Mouse (Mus musculus): ENCODE measurements around the gene Pdzd2. TPM values are rescaled to one million over a fixed set of nuclear protein-coding genes. Genes with fewer than 3 reads are reported as not detected.

Pdzd2 gene
- total and polyA plus RNA-seq, 2 experiments from 2014 or later = 15.9 to 40.6 TPM

DNA sequence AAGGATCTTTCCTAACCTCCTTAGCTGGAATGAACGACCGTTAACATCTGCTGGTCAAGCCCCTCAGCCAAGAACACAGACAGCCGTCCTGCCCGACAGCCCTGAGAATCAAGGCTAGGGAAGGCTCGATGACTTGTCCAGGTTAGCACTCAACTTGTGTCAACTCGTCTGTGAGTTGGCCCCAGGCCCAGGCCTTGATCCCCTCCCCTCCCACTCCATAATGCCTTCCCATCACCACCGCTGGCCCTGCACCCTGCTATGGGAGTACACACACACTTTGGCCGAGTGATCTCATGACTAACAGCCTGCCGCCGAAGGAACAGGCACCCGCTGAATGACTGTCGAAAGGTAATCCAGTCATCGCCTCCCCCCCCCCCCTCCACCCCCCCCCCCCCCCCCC, 355.0 kb downstream of the Pdzd2 start:
- no peak overlapping the region for H3K27ac ChIP-seq
- H3K4me3 ChIP-seq (ENCODE audit: low read length) = no peak overlapping the region
- no peak for ATAC-seq
- DNase-seq (ENCODE audit: low spot score) = no peak
- no peaks in the 10 kb centered on the region for H3K27me3 ChIP-seq (ENCODE audit: insufficient read depth, low read length)
- H3K4me1 ChIP-seq (ENCODE audit: insufficient read depth, low read length) = 0 out of 2 replicates have a peak, but pooled peaks cover 5% of the 10 kb centered on the region
- H3K36me3 ChIP-seq (ENCODE audit: insufficient read depth, low read length) = no peaks in the 10 kb centered on the region
- H3K9me3 ChIP-seq (ENCODE audit: low read length) = no peaks in the 10 kb centered on the region
- H3K4me2 ChIP-seq (ENCODE audit: low read depth, low read length) = no peak overlapping the region
- WGBS = 68% methylated on average over 12 of the region's 13 CpGs
- TF ChIP-seq CTCF (IDR thresholded peaks at IDR 0.05; ENCODE audit: low read depth) = no peak
- H3K9ac ChIP-seq (replicated peaks; ENCODE audit: low read length) = no peak overlapping the region

DNA sequence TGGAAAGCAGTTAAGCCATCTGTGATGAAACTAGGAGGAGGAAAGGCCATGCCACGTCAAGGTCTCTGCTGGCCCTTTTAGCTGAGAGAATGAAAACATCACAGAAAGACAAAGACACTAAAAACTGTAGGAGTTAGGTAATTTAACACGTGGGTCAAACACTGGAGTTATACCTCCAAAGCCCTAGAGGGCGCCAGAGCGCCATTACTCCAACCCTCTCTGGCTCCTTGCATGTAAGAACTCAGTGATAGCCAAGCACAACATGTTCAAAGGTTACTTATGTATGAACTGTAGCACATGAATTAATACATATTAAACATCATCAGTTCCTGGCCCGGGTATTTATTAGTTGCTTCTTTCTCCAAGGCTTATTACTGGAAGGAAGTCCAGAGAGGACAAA, 359.2 kb downstream of the Pdzd2 start:
- 49% methylated on average over 5 of the region's 5 CpGs for WGBS
- Histone ChIP-seq H3K27ac (no peak overlapping the region), H3K4me3 (ENCODE audit: low read length) (no peak overlapping the region), H3K36me3 (ENCODE audit: insufficient read depth, low read length) (no peaks in the 10 kb centered on the region), H3K4me1 (ENCODE audit: insufficient read depth, low read length) (peaks cover 8% of the 10 kb centered on the region; the same call in 1 of the 2 replicates), H3K27me3 (ENCODE audit: insufficient read depth, low read length) (no peaks in the 10 kb centered on the region), H3K9me3 (ENCODE audit: low read length) (no peaks in the 10 kb centered on the region), H3K9ac (replicated peaks; ENCODE audit: low read length) (no peak overlapping the region), H3K4me2 (ENCODE audit: low read depth, low read length) (no peak overlapping the region)
- no peak for ATAC-seq
- peak; percentile 59 for TF ChIP-seq CTCF (IDR thresholded peaks at IDR 0.05; ENCODE audit: low read depth)
- DNase-seq (ENCODE audit: low spot score) = peak; percentile 35

DNA sequence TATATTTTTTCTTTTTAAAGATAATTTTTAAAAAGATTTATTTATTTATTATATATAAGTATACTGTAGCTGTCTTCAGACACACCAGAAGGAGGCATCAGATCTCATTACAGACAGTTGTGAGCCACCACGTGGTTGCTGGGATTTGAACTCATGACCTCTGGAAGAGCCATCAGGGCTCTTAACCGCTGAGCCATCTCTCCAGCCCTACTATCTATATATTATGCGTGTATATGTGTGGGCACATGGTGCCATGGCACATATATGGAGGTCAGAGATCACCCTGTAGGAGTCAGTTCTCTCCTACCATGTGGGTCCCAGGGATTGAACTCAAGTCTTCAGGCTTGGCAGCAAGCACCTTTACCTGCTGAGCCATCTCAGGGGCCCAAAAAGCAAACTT, 359.7 kb downstream of the Pdzd2 start:
- no peak overlapping the region for H3K4me3 ChIP-seq (ENCODE audit: low read length)
- no peak for DNase-seq (ENCODE audit: low spot score)
- no peaks in the 10 kb centered on the region for H3K27me3 ChIP-seq (ENCODE audit: insufficient read depth, low read length)
- H3K9ac ChIP-seq (replicated peaks; ENCODE audit: low read length) = no peak overlapping the region
- H3K4me2 ChIP-seq (ENCODE audit: low read depth, low read length) = no peak overlapping the region
- no peak for TF ChIP-seq CTCF (IDR thresholded peaks at IDR 0.05; ENCODE audit: low read depth)
- 90% methylated on average over 3 of the region's 3 CpGs for WGBS
- no peak for ATAC-seq
- H3K4me1 ChIP-seq (ENCODE audit: insufficient read depth, low read length) = peaks cover 8% of the 10 kb centered on the region; the same call in 1 of the 2 replicates
- H3K9me3 ChIP-seq (ENCODE audit: low read length) = no peaks in the 10 kb centered on the region
- H3K36me3 ChIP-seq (ENCODE audit: insufficient read depth, low read length) = no peaks in the 10 kb centered on the region
- no peak overlapping the region for H3K27ac ChIP-seq

GRCm38 (mm10) chr15:12377800-12378199, 361.9 kb downstream of the Pdzd2 start:
- no peak for TF ChIP-seq CTCF (IDR thresholded peaks at IDR 0.05; ENCODE audit: low read depth)
- Histone ChIP-seq H3K36me3 (ENCODE audit: insufficient read depth, low read length) (no peaks in the 10 kb centered on the region), H3K9ac (replicated peaks; ENCODE audit: low read length) (no peak overlapping the region), H3K9me3 (ENCODE audit: low read length) (no peaks in the 10 kb centered on the region), H3K4me1 (ENCODE audit: insufficient read depth, low read length) (peaks cover 8% of the 10 kb centered on the region; the same call in 1 of the 2 replicates), H3K27ac (no peak overlapping the region), H3K4me2 (ENCODE audit: low read depth, low read length) (no peak overlapping the region), H3K27me3 (ENCODE audit: insufficient read depth, low read length) (no peaks in the 10 kb centered on the region), H3K4me3 (ENCODE audit: low read length) (no peak overlapping the region)
- no peak for DNase-seq (ENCODE audit: low spot score)
- no peak for ATAC-seq
- 68% methylated on average over 10 of the region's 10 CpGs for WGBS

DNA sequence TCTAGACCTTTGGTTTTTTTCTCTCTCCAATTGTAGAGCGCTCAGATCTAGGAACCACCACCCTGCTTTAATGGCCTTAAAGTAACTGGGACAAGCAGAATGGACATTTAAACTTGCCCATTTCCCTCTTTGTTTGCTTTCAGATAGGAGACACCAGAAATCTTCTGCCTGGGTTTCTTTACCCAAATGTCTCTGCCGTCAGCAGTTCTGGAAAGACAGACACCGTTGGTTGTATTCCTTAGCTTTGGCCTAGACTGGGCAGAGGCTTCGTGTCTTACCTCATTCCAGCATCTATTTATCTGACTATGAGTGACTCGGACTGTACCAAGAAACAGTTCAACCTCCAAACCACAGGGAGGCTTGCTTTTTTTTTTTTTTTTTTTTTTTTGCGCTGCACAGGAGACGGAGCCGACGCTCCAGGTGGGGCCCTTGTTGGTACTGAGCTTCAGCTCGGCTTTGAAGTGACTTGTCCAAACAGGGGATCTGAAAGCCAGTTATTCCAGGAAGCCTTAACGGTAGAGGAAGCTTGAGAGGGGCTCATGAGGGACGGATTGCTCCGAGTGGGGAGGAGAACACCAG, 363.1 kb downstream of the Pdzd2 start:
- Histone ChIP-seq H3K27me3 (ENCODE audit: insufficient read depth, low read length) (no peaks in the 10 kb centered on the region), H3K4me2 (ENCODE audit: low read depth, low read length) (peak overlapping the region; percentile 53), H3K9me3 (ENCODE audit: low read length) (no peaks in the 10 kb centered on the region), H3K27ac (no peak overlapping the region), H3K9ac (replicated peaks; ENCODE audit: low read length) (no peak overlapping the region), H3K4me3 (ENCODE audit: low read length) (no peak overlapping the region), H3K4me1 (ENCODE audit: insufficient read depth, low read length) (peaks cover 8% of the 10 kb centered on the region; the same call in 1 of the 2 replicates), H3K36me3 (ENCODE audit: insufficient read depth, low read length) (no peaks in the 10 kb centered on the region)
- DNase-seq (ENCODE audit: low spot score) = no peak
- no peak for TF ChIP-seq CTCF (IDR thresholded peaks at IDR 0.05; ENCODE audit: low read depth)
- WGBS = 49% methylated on average over 13 of the region's 13 CpGs
- ATAC-seq = no peak

- peak overlapping the region; percentile 18; the same call in 1 of the 2 replicates for H3K4me3 ChIP-seq (ENCODE audit: low read length)
- H3K36me3 ChIP-seq (ENCODE audit: insufficient read depth, low read length) = no peaks in the 10 kb centered on the region
- ATAC-seq = peak; percentile 86
- H3K27me3 ChIP-seq (ENCODE audit: insufficient read depth, low read length) = no peaks in the 10 kb centered on the region
- H3K4me1 ChIP-seq (ENCODE audit: insufficient read depth, low read length) = peaks cover 8% of the 10 kb centered on the region; the same call in 1 of the 2 replicates
- WGBS = 6% methylated on average over 19 of the region's 19 CpGs
- no peak overlapping the region; the same call in 1 of the 2 replicates for H3K9ac ChIP-seq (replicated peaks; ENCODE audit: low read length)
- no peaks in the 10 kb centered on the region for H3K9me3 ChIP-seq (ENCODE audit: low read length)
- peak; percentile 83 for TF ChIP-seq CTCF (IDR thresholded peaks at IDR 0.05; ENCODE audit: low read depth)
- H3K4me2 ChIP-seq (ENCODE audit: low read depth, low read length) = peak overlapping the region; percentile 53
- peak; percentile 89 for DNase-seq (ENCODE audit: low spot score)
- H3K27ac ChIP-seq = 0 out of 2 replicates have a peak overlapping the region, but pooled peaks have one; percentile 42
These were observed 363.9 kb downstream of the Pdzd2 start for GRCm38 (mm10) chr15:12375641-12376311.

GRCm38 (mm10) chr15:12374916-12375315, 364.8 kb downstream of the Pdzd2 start:
- TF ChIP-seq CTCF (IDR thresholded peaks at IDR 0.05; ENCODE audit: low read depth) = no peak
- Histone ChIP-seq H3K4me1 (ENCODE audit: insufficient read depth, low read length) (peaks cover 8% of the 10 kb centered on the region; the same call in 1 of the 2 replicates), H3K4me2 (ENCODE audit: low read depth, low read length) (peak overlapping the region; percentile 53), H3K9me3 (ENCODE audit: low read length) (no peaks in the 10 kb centered on the region), H3K27me3 (ENCODE audit: insufficient read depth, low read length) (no peaks in the 10 kb centered on the region), H3K36me3 (ENCODE audit: insufficient read depth, low read length) (no peaks in the 10 kb centered on the region), H3K4me3 (ENCODE audit: low read length) (no peak overlapping the region), H3K9ac (replicated peaks; ENCODE audit: low read length) (no peak overlapping the region), H3K27ac (no peak overlapping the region)
- ATAC-seq (no peak), DNase-seq (ENCODE audit: low spot score) (no peak)
- 52% methylated on average over 18 of the region's 18 CpGs for WGBS
